Mouse (Mus musculus): ENCODE measurements around the gene Ppm1n.

Ppm1n gene

GRCm38 (mm10) chr7:19279581-19280114 is at the start of gene Ppm1n:
Gene Ppm1n, minus strand, starts transcription at chr7:19280064.
- in situ Hi-C loops (cut with MboI; ENCODE audit: low pct_unique_long_range_greater_than_20kb in 1 of 2, low sequenced_read_pairs in 2 of 2, unreplicated experiment in 1 of 2), result loop anchor here (5.0 to 10.0 kb wide), 3 partner anchors 47 to 82 kb away; partner anchors contain the start of gene Gpr4 (in 1 of the 2)

GRCm38 (mm10) chr7:19328425-19328824 is 48.6 kb upstream of the Ppm1n start:
- in situ Hi-C loops (cut with MboI; ENCODE audit: low pct_unique_long_range_greater_than_20kb in 1 of 2, low sequenced_read_pairs in 2 of 2, unreplicated experiment in 1 of 2), result no loop called here

- in situ Hi-C loops (cut with MboI; ENCODE audit: low pct_unique_long_range_greater_than_20kb in 1 of 2, low sequenced_read_pairs in 2 of 2, unreplicated experiment in 1 of 2), result no loop called here
Observed at GRCm38 (mm10) chr7:19327782-19328181, 47.9 kb upstream of the Ppm1n start.

GRCm38 (mm10) chr7:19327128-19327527 is 47.3 kb upstream of the Ppm1n start:
- in situ Hi-C loops (cut with MboI; ENCODE audit: low pct_unique_long_range_greater_than_20kb in 1 of 2, low sequenced_read_pairs in 2 of 2, unreplicated experiment in 1 of 2), result no loop called here

GRCm38 (mm10) chr7:19326359-19326758 is 46.5 kb upstream of the Ppm1n start:
- in situ Hi-C loops (cut with MboI; ENCODE audit: low pct_unique_long_range_greater_than_20kb in 1 of 2, low sequenced_read_pairs in 2 of 2, unreplicated experiment in 1 of 2), result no loop called here

- in situ Hi-C loops (cut with MboI; ENCODE audit: low pct_unique_long_range_greater_than_20kb in 1 of 2, low sequenced_read_pairs in 2 of 2, unreplicated experiment in 1 of 2), result no loop called here
Observed at GRCm38 (mm10) chr7:19325262-19326199, 45.7 kb upstream of the Ppm1n start.

GRCm38 (mm10) chr7:19324221-19324620 is 44.4 kb upstream of the Ppm1n start:
- in situ Hi-C loops (cut with MboI; ENCODE audit: low pct_unique_long_range_greater_than_20kb in 1 of 2, low sequenced_read_pairs in 2 of 2, unreplicated experiment in 1 of 2), result no loop called here

GRCm38 (mm10) chr7:19322489-19322888 is 42.6 kb upstream of the Ppm1n start:
- in situ Hi-C loops (cut with MboI; ENCODE audit: low pct_unique_long_range_greater_than_20kb in 1 of 2, low sequenced_read_pairs in 2 of 2, unreplicated experiment in 1 of 2), result no loop called here

- in situ Hi-C loops (cut with MboI; ENCODE audit: low pct_unique_long_range_greater_than_20kb in 1 of 2, low sequenced_read_pairs in 2 of 2, unreplicated experiment in 1 of 2), result no loop called here
Observed at GRCm38 (mm10) chr7:19321464-19321863, 41.6 kb upstream of the Ppm1n start.

- in situ Hi-C loops (cut with MboI; ENCODE audit: low pct_unique_long_range_greater_than_20kb in 1 of 2, low sequenced_read_pairs in 2 of 2, unreplicated experiment in 1 of 2), result no loop called here
Observed at GRCm38 (mm10) chr7:19320637-19321036, 40.8 kb upstream of the Ppm1n start.

- in situ Hi-C loops (cut with MboI; ENCODE audit: low pct_unique_long_range_greater_than_20kb in 1 of 2, low sequenced_read_pairs in 2 of 2, unreplicated experiment in 1 of 2), result no loop called here
Observed at GRCm38 (mm10) chr7:19319906-19320305, 40.0 kb upstream of the Ppm1n start.

- in situ Hi-C loops (cut with MboI; ENCODE audit: low pct_unique_long_range_greater_than_20kb in 1 of 2, low sequenced_read_pairs in 2 of 2, unreplicated experiment in 1 of 2), result no loop called here
Observed at GRCm38 (mm10) chr7:19319458-19319857, 39.6 kb upstream of the Ppm1n start.

- in situ Hi-C loops (cut with MboI; ENCODE audit: low pct_unique_long_range_greater_than_20kb in 1 of 2, low sequenced_read_pairs in 2 of 2, unreplicated experiment in 1 of 2), result no loop called here
Observed at GRCm38 (mm10) chr7:19318676-19319075, 38.8 kb upstream of the Ppm1n start.

- in situ Hi-C loops (cut with MboI; ENCODE audit: low pct_unique_long_range_greater_than_20kb in 1 of 2, low sequenced_read_pairs in 2 of 2, unreplicated experiment in 1 of 2), result no loop called here
Observed at GRCm38 (mm10) chr7:19318201-19318600, 38.3 kb upstream of the Ppm1n start.

GRCm38 (mm10) chr7:19316451-19317161 is 36.7 kb upstream of the Ppm1n start:
- in situ Hi-C loops (cut with MboI; ENCODE audit: low pct_unique_long_range_greater_than_20kb in 1 of 2, low sequenced_read_pairs in 2 of 2, unreplicated experiment in 1 of 2), result no loop called here

GRCm38 (mm10) chr7:19314033-19314432 is 34.2 kb upstream of the Ppm1n start:
- in situ Hi-C loops (cut with MboI; ENCODE audit: low pct_unique_long_range_greater_than_20kb in 1 of 2, low sequenced_read_pairs in 2 of 2, unreplicated experiment in 1 of 2), result no loop called here

GRCm38 (mm10) chr7:19311991-19312390 is 32.1 kb upstream of the Ppm1n start:
- in situ Hi-C loops (cut with MboI; ENCODE audit: low pct_unique_long_range_greater_than_20kb in 1 of 2, low sequenced_read_pairs in 2 of 2, unreplicated experiment in 1 of 2), result no loop called here

GRCm38 (mm10) chr7:19309884-19310641 is 30.2 kb upstream of the Ppm1n start, which contains the start of gene Fosb:
Gene Fosb, minus strand, starts transcription at chr7:19310051.
- in situ Hi-C loops (cut with MboI; ENCODE audit: low pct_unique_long_range_greater_than_20kb in 1 of 2, low sequenced_read_pairs in 2 of 2, unreplicated experiment in 1 of 2), result no loop called here
